In the genomic region with DNA sequence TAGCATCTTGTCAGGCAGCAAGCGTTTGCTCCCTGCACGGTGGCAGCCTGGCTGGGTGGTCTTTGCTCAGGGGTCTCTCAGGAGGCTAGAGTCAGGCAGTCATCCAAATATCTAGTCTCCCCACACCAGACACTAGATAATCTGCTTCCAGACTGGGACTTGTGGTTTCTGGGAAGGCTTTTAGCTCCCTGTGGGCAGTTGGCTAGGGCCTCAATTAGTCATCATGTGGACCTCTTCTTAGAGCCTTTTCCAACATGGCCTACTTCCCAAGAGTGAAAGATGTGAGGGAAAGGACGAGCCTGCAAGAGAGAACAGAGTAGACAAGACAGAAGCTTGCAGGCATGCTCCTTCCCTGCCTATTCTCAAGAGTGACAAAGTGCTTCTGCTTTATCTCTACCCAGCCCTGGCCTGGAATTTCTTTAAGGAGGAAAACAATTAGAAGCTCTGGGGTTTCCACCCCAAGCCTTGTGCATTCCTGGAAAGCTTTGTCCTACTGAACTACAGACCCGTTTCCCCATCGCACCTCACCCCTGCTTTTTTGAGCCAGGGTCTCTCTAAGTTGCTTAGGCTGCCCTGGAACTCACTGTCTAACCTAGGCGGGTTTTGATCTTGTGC, we compare ENCODE assay signal across 22 mouse cellular contexts. TPM values are rescaled to one million over a fixed set of nuclear protein-coding genes. Genes with fewer than 3 reads are reported as not detected.
DNase-seq lines count a peak whose midpoint lies in the region; ATAC-seq and TF ChIP-seq lines count a peak whose summit lies in the region.
"Had no signal": no experiment of that assay in that cellular context is flagged by ENCODE, and none has a peak within 500 bp of the region (broad histone marks: within the 10 kb centered on the region; RNA-seq: fewer than 3 reads in every experiment).

No protein-coding gene starts in this region.

- H3K4me2 ChIP-seq in hindbrain, postnatal 0 days (ENCODE audit: low read depth, low read length) = no peak overlapping the region
- H3K4me2 ChIP-seq in hindbrain, embryonic 13.5 days = no peak overlapping the region
- no peak overlapping the region for H3K4me2 ChIP-seq in midbrain, embryonic 14.5 days (ENCODE audit: low read length)
- H3K4me2 ChIP-seq: embryonic facial prominence, embryonic 12.5 days; kidney, embryonic 15.5 days; limb, embryonic 12.5 days; liver, embryonic 13.5 days; lung, embryonic 14.5 days; midbrain, embryonic 12.5 days had no signal

- H3K27me3 ChIP-seq in hindbrain, postnatal 0 days (ENCODE audit: insufficient read depth, low read length) = no peaks in the 10 kb centered on the region
- no peaks in the 10 kb centered on the region; the same call in 1 of the 2 replicates for H3K27me3 ChIP-seq in hindbrain, embryonic 13.5 days
- no peaks in the 10 kb centered on the region for H3K27me3 ChIP-seq in midbrain, embryonic 14.5 days (ENCODE audit: control insufficient read depth, insufficient read depth, low read length)
- H3K27me3 ChIP-seq in embryonic facial prominence, embryonic 10.5 days (replicated peaks; ENCODE audit: low read depth, poor library complexity, severe bottlenecking) = no peaks in the 10 kb centered on the region
- H3K27me3 ChIP-seq: embryonic facial prominence, embryonic 12.5 days; kidney, embryonic 15.5 days; limb, embryonic 12.5 days; liver, embryonic 13.5 days; midbrain, embryonic 12.5 days had no signal

- no peaks in the 10 kb centered on the region for H3K36me3 ChIP-seq in hindbrain, postnatal 0 days (ENCODE audit: insufficient read depth, low read length)
- no peaks in the 10 kb centered on the region for H3K36me3 ChIP-seq in hindbrain, embryonic 13.5 days
- no peaks in the 10 kb centered on the region for H3K36me3 ChIP-seq in midbrain, embryonic 14.5 days (ENCODE audit: control insufficient read depth, insufficient read depth, low read length)
- no peaks in the 10 kb centered on the region for H3K36me3 ChIP-seq in embryonic facial prominence, embryonic 10.5 days (replicated peaks)
- H3K36me3 ChIP-seq: embryonic facial prominence, embryonic 12.5 days; kidney, embryonic 15.5 days; limb, embryonic 12.5 days; liver, embryonic 13.5 days; midbrain, embryonic 12.5 days had no signal

- no peak for TF ChIP-seq CTCF in hindbrain, postnatal 0 days (IDR thresholded peaks at IDR 0.05; ENCODE audit: low read depth)

- no peak for ATAC-seq in hindbrain, postnatal 0 days
- no peak for ATAC-seq in hindbrain, embryonic 13.5 days (ENCODE audit: low FRiP score)
- no peak for ATAC-seq in midbrain, embryonic 14.5 days (ENCODE audit: low FRiP score, low TSS enrichment)
- ATAC-seq: CD4-positive, CD25-positive, alpha-beta regulatory T cell, adult 4 months; forebrain, postnatal 0 days had no signal

- WGBS in hindbrain, postnatal 0 days = 51% methylated on average over 6 of the region's 6 CpGs
- WGBS in hindbrain, embryonic 13.5 days = 60% methylated on average over 6 of the region's 6 CpGs
- 53% methylated on average over 6 of the region's 6 CpGs for WGBS in midbrain, embryonic 14.5 days
- WGBS in embryonic facial prominence, embryonic 10.5 days = 70% methylated on average over 6 of the region's 6 CpGs

- no peak overlapping the region for H3K9ac ChIP-seq in hindbrain, postnatal 0 days (replicated peaks; ENCODE audit: low read length)
- H3K9ac ChIP-seq in hindbrain, embryonic 13.5 days = no peak overlapping the region
- no peak overlapping the region for H3K9ac ChIP-seq in midbrain, embryonic 14.5 days (replicated peaks; ENCODE audit: low read length)
- H3K9ac ChIP-seq: embryonic facial prominence, embryonic 12.5 days; forebrain, postnatal 0 days; kidney, embryonic 15.5 days; limb, embryonic 12.5 days; liver, embryonic 13.5 days; lung, embryonic 14.5 days; midbrain, embryonic 12.5 days had no signal

- H3K27ac ChIP-seq in hindbrain, postnatal 0 days = no peak overlapping the region
- H3K27ac ChIP-seq in hindbrain, embryonic 13.5 days = no peak overlapping the region
- H3K27ac ChIP-seq in midbrain, embryonic 14.5 days (replicated peaks; ENCODE audit: low read depth, low read length) = no peak overlapping the region
- H3K27ac ChIP-seq in embryonic facial prominence, embryonic 10.5 days (replicated peaks) = no peak overlapping the region
- H3K27ac ChIP-seq: embryonic facial prominence, embryonic 12.5 days; kidney, embryonic 15.5 days; limb, embryonic 12.5 days; liver, embryonic 13.5 days; midbrain, embryonic 12.5 days had no signal

- no peaks in the 10 kb centered on the region for H3K9me3 ChIP-seq in hindbrain, postnatal 0 days (ENCODE audit: low read length)
- no peaks in the 10 kb centered on the region for H3K9me3 ChIP-seq in hindbrain, embryonic 13.5 days
- no peaks in the 10 kb centered on the region for H3K9me3 ChIP-seq in midbrain, embryonic 14.5 days (ENCODE audit: control insufficient read depth, low read length)
- H3K9me3 ChIP-seq in embryonic facial prominence, embryonic 10.5 days = no peaks in the 10 kb centered on the region
- H3K9me3 ChIP-seq: embryonic facial prominence, embryonic 12.5 days; kidney, embryonic 15.5 days; limb, embryonic 12.5 days; liver, embryonic 13.5 days; midbrain, embryonic 12.5 days had no signal

- no peaks in the 10 kb centered on the region for H3K4me1 ChIP-seq in hindbrain, postnatal 0 days (ENCODE audit: insufficient read depth, low read length)
- H3K4me1 ChIP-seq in hindbrain, embryonic 13.5 days (replicated peaks) = no peaks in the 10 kb centered on the region
- no peaks in the 10 kb centered on the region for H3K4me1 ChIP-seq in midbrain, embryonic 14.5 days (ENCODE audit: control insufficient read depth, insufficient read depth, low read length)
- no peaks in the 10 kb centered on the region for H3K4me1 ChIP-seq in embryonic facial prominence, embryonic 10.5 days
- H3K4me1 ChIP-seq: embryonic facial prominence, embryonic 12.5 days; kidney, embryonic 15.5 days; limb, embryonic 12.5 days; liver, embryonic 13.5 days; midbrain, embryonic 12.5 days had no signal

- peak; percentile 57 to 71 for DNase-seq in cerebellum, postnatal 14 days
- no peak for DNase-seq in cerebellum, postnatal 4 days (ENCODE audit: low spot score in 2 of 2)
- peak; percentile 6 for DNase-seq in hindbrain, postnatal 0 days (ENCODE audit: low spot score)
- DNase-seq in NIH3T3 (ENCODE audit: low read depth) = peak; percentile 34
- DNase-seq in midbrain, embryonic 14.5 days = no peak
- DNase-seq in embryonic facial prominence, embryonic 10.5 days (ENCODE audit: low spot score) = no peak
- DNase-seq: cerebellum, adult 18-20 months; forebrain, postnatal 0 days; gastrocnemius, postnatal 14 days; heart, adult 11 months; kidney, adult 11 months; kidney, postnatal 36 days; liver, embryonic 13.5 days; lung, embryonic 14.5 days; thymus, adult 18-20 months; thymus, postnatal 36 days had no signal

- H3K4me3 ChIP-seq in hindbrain, postnatal 0 days (ENCODE audit: low read length) = no peak overlapping the region
- H3K4me3 ChIP-seq in hindbrain, embryonic 13.5 days = no peak overlapping the region
- no peak overlapping the region for H3K4me3 ChIP-seq in midbrain, embryonic 14.5 days (replicated peaks; ENCODE audit: low read depth, low read length)
- H3K4me3 ChIP-seq in embryonic facial prominence, embryonic 10.5 days = no peak overlapping the region
- H3K4me3 ChIP-seq: embryonic facial prominence, embryonic 12.5 days; kidney, embryonic 15.5 days; limb, embryonic 12.5 days; liver, embryonic 13.5 days; midbrain, embryonic 12.5 days had no signal

RNA-seq across cellular contexts. Expression of a gene that starts 12.9 kb away (rescaled TPM):
- total RNA-seq in hindbrain, postnatal 0 days (2014; rRNA removed) = 42.1 and 44.1 TPM in 2 replicates
- polyA plus RNA-seq in hindbrain, postnatal 0 days (2015; fragmentation: Nextera tagmentation; extraction: Ambion mirVana) = 22.4 and 26.1 TPM in 2 replicates
- 23.7 and 24.9 TPM in 2 replicates for polyA plus RNA-seq in hindbrain, embryonic 13.5 days (2015; fragmentation: Nextera tagmentation; extraction: Ambion mirVana)
- polyA plus RNA-seq in midbrain, embryonic 14.5 days (2014; fragmentation: Nextera tagmentation; extraction: Ambion mirVana) = 31.7 and 32.5 TPM in 2 replicates
- polyA plus RNA-seq in embryonic facial prominence, embryonic 10.5 days (2016; fragmentation: Nextera tagmentation; extraction: Ambion mirVana) = 26.2 and 27.3 TPM in 2 replicates

Comparison
In these comparisons a context has a peak if more than half of its experiments do, and no peak if none do; other contexts are left out.
1. DNase-seq: peak in cerebellum, postnatal 14 days (2 of 2), hindbrain, postnatal 0 days (single experiment) and NIH3T3 (single experiment); none in cerebellum, postnatal 4 days (0 of 2), midbrain, embryonic 14.5 days (single experiment) and embryonic facial prominence, embryonic 10.5 days (single experiment).